Mouse (Mus musculus) neural tube, embryonic 12.5 days (tissue): Measurements from ENCODE around the gene Klhl21. TPM values are rescaled to one million over a fixed set of nuclear protein-coding genes. Genes with fewer than 3 reads are reported as not detected.
"Not testable (repeated sequence)": the region's sequence is repeated elsewhere in the genome, so short reads cannot be mapped to it uniquely, and the experiment has no call there.

ENCODE experiments used
- ATAC-seq: fragments of 200-750 bp; cut with Nextera tagmentation; 2 replicates; pipeline ENCODE4 v1.8.0; 2017; ENCODE audit warnings: low read depth, mild to moderate bottlenecking, moderate TSS enrichment, moderate library complexity; ENCODE audit not compliant: low FRiP score
- H3K27ac ChIP-seq: fragments of 300-500 bp; sonication (generic); 2 replicates; pipeline ENCODE4 v1.5.1; 2016
- H3K27me3 ChIP-seq: fragments of 300-500 bp; sonication (generic); replicated peaks from 2 replicates; pipeline ENCODE4 v1.6.1; 2016; ENCODE audit warnings: mild to moderate bottlenecking
- H3K36me3 ChIP-seq: fragments of 300-500 bp; sonication (generic); 2 replicates; pipeline ENCODE4 v1.6.1; 2016; ENCODE audit warnings: mild to moderate bottlenecking
- H3K4me1 ChIP-seq: fragments of 300-500 bp; sonication (generic); 2 replicates; pipeline ENCODE4 v1.6.1; 2016
- H3K4me2 ChIP-seq: fragments of 300-500 bp; sonication (generic); replicated peaks from 2 replicates; pipeline ENCODE4 v1.6.1; 2016; ENCODE audit warnings: mild to moderate bottlenecking
- H3K4me3 ChIP-seq: fragments of 300-500 bp; sonication (generic); 2 replicates; pipeline ENCODE4 v1.5.1; 2016
- H3K9ac ChIP-seq: fragments of 300-500 bp; sonication (generic); 2 replicates; pipeline ENCODE4 v1.6.1; 2016; ENCODE audit warnings: mild to moderate bottlenecking
- H3K9me3 ChIP-seq: fragments of 300-500 bp; sonication (generic); 2 replicates; pipeline ENCODE4 v1.6.1; 2016; ENCODE audit warnings: mild to moderate bottlenecking
- WGBS: fragments of 180-500 bp; shearing (Covaris S2); methylation state at CpG from one replicate; pipeline ENCODE4 v1.1.7; 2016; 5-methylcytosine and 5-hydroxymethylcytosine counted together
- polyA plus RNA-seq: library from polyadenylated mRNA; unstranded; fragments of >200 nt; fragmentation: Nextera tagmentation; extraction: Ambion mirVana; gene quantifications from 2 replicates; pipeline ENCODE4 v1.2.1, GENCODE M21; 2016

Klhl21 gene
- polyA plus RNA-seq, 1 experiment from 2014 or later, result 7.2 TPM

- Histone ChIP-seq H3K27me3 (no peaks in the 10 kb centered on the region), H3K9me3 (no peaks in the 10 kb centered on the region), H3K27ac (no peak overlapping the region), H3K4me2 (0 out of 2 replicates have a peak overlapping the region, but pooled peaks have one; percentile 1), H3K4me1 (peaks cover 41% of the 10 kb centered on the region), H3K36me3 (no peaks in the 10 kb centered on the region; the same call in 1 of the 2 replicates), H3K9ac (no peak overlapping the region), H3K4me3 (no peak overlapping the region)
- WGBS, result 78% methylated on average over 4 of the region's 4 CpGs
- ATAC-seq, result no peak
Measured at GRCm38 (mm10) chr4:152029997-152030396, 21.4 kb downstream of the Klhl21 start.

GRCm38 (mm10) chr4:152032922-152033321, 24.3 kb downstream of the Klhl21 start:
- peaks cover 17% of the 10 kb centered on the region for H3K4me1 ChIP-seq
- no peak overlapping the region for H3K4me3 ChIP-seq
- no peak overlapping the region for H3K27ac ChIP-seq
- no peak overlapping the region for H3K4me2 ChIP-seq
- no peak overlapping the region for H3K9ac ChIP-seq
- ATAC-seq, result no peak
- no peaks in the 10 kb centered on the region for H3K27me3 ChIP-seq
- no peaks in the 10 kb centered on the region for H3K36me3 ChIP-seq
- WGBS, result 92% methylated on average over 13 of the region's 13 CpGs
- no peaks in the 10 kb centered on the region for H3K9me3 ChIP-seq

- not testable (repeated sequence) for H3K27ac ChIP-seq, H3K36me3 ChIP-seq, H3K27me3 ChIP-seq, ATAC-seq, H3K9ac ChIP-seq, H3K4me2 ChIP-seq, H3K4me3 ChIP-seq, H3K9me3 ChIP-seq
- peaks cover 12% of the 10 kb centered on the region for H3K4me1 ChIP-seq
- WGBS, result 89% methylated on average over 6 of the region's 6 CpGs
Measured at GRCm38 (mm10) chr4:152036464-152036863, 27.9 kb downstream of the Klhl21 start.

- peak within 1 kb of the TSS; percentile 92 for H3K9ac ChIP-seq
- peak within 1 kb of the TSS; percentile 99 for H3K4me3 ChIP-seq
- peak within 1 kb of the TSS; percentile 96 for H3K4me2 ChIP-seq
- no peaks in the 10 kb centered on the region for H3K27me3 ChIP-seq
- H3K27ac ChIP-seq, result no peak within 1 kb of the TSS
- peaks cover 12% of the 10 kb centered on the region for H3K4me1 ChIP-seq
- WGBS, result 55% methylated on average over 10 of the region's 10 CpGs
- no peaks in the 10 kb centered on the region for H3K9me3 ChIP-seq
- peaks cover 25% of the 10 kb centered on the region for H3K36me3 ChIP-seq
- ATAC-seq, result no peak
Measured at GRCm38 (mm10) chr4:152038225-152038984, 29.8 kb downstream of the Klhl21 start, which contains the start of gene Tas1r1. Gene Tas1r1, minus strand, starts transcription at chr4:152038568.

GRCm38 (mm10) chr4:152038985-152039830, 30.6 kb downstream of the Klhl21 start, which contains the start of gene Nol9:
Gene Nol9, plus strand, starts transcription at chr4:152039321.
- peaks cover 12% of the 10 kb centered on the region for H3K4me1 ChIP-seq
- no peaks in the 10 kb centered on the region for H3K27me3 ChIP-seq
- no peaks in the 10 kb centered on the region for H3K9me3 ChIP-seq
- H3K9ac ChIP-seq, result peak within 1 kb of the TSS; percentile 92
- peaks cover 33% of the 10 kb centered on the region for H3K36me3 ChIP-seq
- peak within 1 kb of the TSS; percentile 99 for H3K4me3 ChIP-seq
- ATAC-seq, result peak; percentile 87
- H3K4me2 ChIP-seq, result peak within 1 kb of the TSS; percentile 96
- WGBS, result under 1% methylated on average over 60 of the region's 86 CpGs
- H3K27ac ChIP-seq, result no peak within 1 kb of the TSS

GRCm38 (mm10) chr4:152039831-152040310, 31.3 kb downstream of the Klhl21 start:
- H3K4me1 ChIP-seq, result peaks cover 12% of the 10 kb centered on the region
- 5% methylated on average over 25 of the region's 25 CpGs for WGBS
- no peaks in the 10 kb centered on the region for H3K27me3 ChIP-seq
- ATAC-seq, result no peak
- H3K9ac ChIP-seq, result peak overlapping the region; percentile 92
- peak overlapping the region; percentile 99 for H3K4me3 ChIP-seq
- H3K27ac ChIP-seq, result no peak overlapping the region
- H3K4me2 ChIP-seq, result peak overlapping the region; percentile 96
- H3K36me3 ChIP-seq, result peaks cover 39% of the 10 kb centered on the region
- no peaks in the 10 kb centered on the region for H3K9me3 ChIP-seq

- no peak overlapping the region for H3K4me2 ChIP-seq
- ATAC-seq, result no peak
- no peak overlapping the region for H3K4me3 ChIP-seq
- H3K9ac ChIP-seq, result no peak overlapping the region
- H3K27me3 ChIP-seq, result no peaks in the 10 kb centered on the region
- 97% methylated on average over 22 of the region's 22 CpGs for WGBS
- no peaks in the 10 kb centered on the region for H3K9me3 ChIP-seq
- peaks cover 12% of the 10 kb centered on the region for H3K4me1 ChIP-seq
- no peak overlapping the region for H3K27ac ChIP-seq
- H3K36me3 ChIP-seq, result peaks cover 60% of the 10 kb centered on the region
Measured at GRCm38 (mm10) chr4:152041924-152042641, 33.5 kb downstream of the Klhl21 start.

GRCm38 (mm10) chr4:152043171-152043570, 34.6 kb downstream of the Klhl21 start:
- Histone ChIP-seq H3K4me2 (no peak overlapping the region), H3K36me3 (peaks cover 70% of the 10 kb centered on the region), H3K27ac (no peak overlapping the region), H3K27me3 (no peaks in the 10 kb centered on the region), H3K9ac (no peak overlapping the region), H3K4me3 (no peak overlapping the region), H3K9me3 (no peaks in the 10 kb centered on the region), H3K4me1 (peaks cover 12% of the 10 kb centered on the region)
- 92% methylated on average over 3 of the region's 3 CpGs for WGBS
- no peak for ATAC-seq

- Histone ChIP-seq H3K4me2 (no peak overlapping the region), H3K4me3 (no peak overlapping the region), H3K36me3 (peaks cover 81% of the 10 kb centered on the region), H3K27ac (no peak overlapping the region), H3K9ac (no peak overlapping the region), H3K9me3 (no peaks in the 10 kb centered on the region), H3K4me1 (peaks cover 11% of the 10 kb centered on the region), H3K27me3 (no peaks in the 10 kb centered on the region)
- WGBS, result 76% methylated on average over 6 of the region's 6 CpGs
- no peak for ATAC-seq
Measured at GRCm38 (mm10) chr4:152044609-152045008, 36.0 kb downstream of the Klhl21 start.

- H3K4me1 ChIP-seq, result no peaks in the 10 kb centered on the region
- H3K4me3 ChIP-seq, result no peak overlapping the region
- no peak overlapping the region for H3K9ac ChIP-seq
- peaks cover 30% of the 10 kb centered on the region for H3K36me3 ChIP-seq
- no peaks in the 10 kb centered on the region for H3K27me3 ChIP-seq
- H3K9me3 ChIP-seq, result no peaks in the 10 kb centered on the region
- WGBS, result 74% methylated on average over 9 of the region's 9 CpGs
- ATAC-seq, result no peak
- no peak overlapping the region for H3K4me2 ChIP-seq
- H3K27ac ChIP-seq, result no peak overlapping the region
Measured at GRCm38 (mm10) chr4:152062390-152063110, 53.9 kb downstream of the Klhl21 start.

- H3K27me3 ChIP-seq, result no peaks in the 10 kb centered on the region
- no peaks in the 10 kb centered on the region for H3K9me3 ChIP-seq
- no peaks in the 10 kb centered on the region; the same call in 1 of the 2 replicates for H3K36me3 ChIP-seq
- no peak overlapping the region for H3K4me3 ChIP-seq
- H3K27ac ChIP-seq, result no peak overlapping the region
- 0 out of 2 replicates have a peak, but pooled peaks cover under 1% of the 10 kb centered on the region for H3K4me1 ChIP-seq
- H3K4me2 ChIP-seq, result no peak overlapping the region
- H3K9ac ChIP-seq, result no peak overlapping the region
- no peak for ATAC-seq
Measured at GRCm38 (mm10) chr4:152067280-152067679, 58.7 kb downstream of the Klhl21 start.
